Mouse (Mus musculus) ES-E14 (cell line): ENCODE measurements around the gene Glipr1l3. TPM values are rescaled to one million over a fixed set of nuclear protein-coding genes. Genes with fewer than 3 reads are reported as not detected.
"Not testable (repeated sequence)": the region's sequence is repeated elsewhere in the genome, so short reads cannot be mapped to it uniquely, and the experiment has no call there.

Experiments used
- DNase-seq: peaks from one replicate; pipeline ENCODE4 v3.0.0-alpha.2; 2013; ENCODE audit warnings: low read depth, low spot score
- H3K27ac ChIP-seq: 2 replicates; pipeline ENCODE4 v1.5.1; 2012; ENCODE audit warnings: low read depth, mild to moderate bottlenecking, low read length, moderate library complexity, mixed read lengths; ENCODE audit not compliant: poor library complexity, insufficient read depth, severe bottlenecking
- H3K36me3 ChIP-seq: 2 replicates; pipeline ENCODE4 v1.6.1; 2012; ENCODE audit warnings: mild to moderate bottlenecking, low read length, moderate library complexity, mixed read lengths; ENCODE audit not compliant: control insufficient read depth, poor library complexity, insufficient read depth, severe bottlenecking
- H3K4me1 ChIP-seq, 2 experiments: fragments of 150-350 bp in 1 of 2; sonication (generic) in 1 of 2; 2 replicates each; pipeline ENCODE4 v1.6.1; 2012; ENCODE audit warnings: low read length in 2 of 2, mild to moderate bottlenecking in 1 of 2, mixed read lengths in 1 of 2; ENCODE audit not compliant: control insufficient read depth in 2 of 2, insufficient read depth in 2 of 2, poor library complexity in 1 of 2
- H3K4me3 ChIP-seq, 2 experiments: fragments of 150-350 bp in 1 of 2; sonication (generic) in 1 of 2; 2 replicates each; pipeline ENCODE4 v1.5.1; 2012; ENCODE audit warnings: low read length in 2 of 2, low read depth in 1 of 2, mild to moderate bottlenecking in 1 of 2, mixed read lengths in 1 of 2; ENCODE audit not compliant: insufficient read depth in 1 of 2, poor library complexity in 1 of 2, severe bottlenecking in 1 of 2
- H3K9ac ChIP-seq: 2 replicates; pipeline ENCODE4 v1.6.1; 2012; ENCODE audit warnings: low read depth, mild to moderate bottlenecking, low read length, mixed read lengths; ENCODE audit not compliant: poor library complexity, insufficient read depth, severe bottlenecking
- H3K9me3 ChIP-seq: fragments of 150-350 bp; sonication (generic); 2 replicates; pipeline ENCODE4 v1.6.1; 2012; ENCODE audit warnings: low read depth, mild to moderate bottlenecking, low read length; ENCODE audit not compliant: control insufficient read depth, insufficient read depth
- CHD2 ChIP-seq: IDR thresholded peaks from 2 replicates; pipeline ENCODE4 v1.6.1; 2014; ENCODE audit warnings: mild to moderate bottlenecking, low read depth, low read length, inconsistent platforms
- HCFC1 ChIP-seq: IDR thresholded peaks from 2 replicates; pipeline ENCODE4 v1.6.1; 2012; ENCODE audit warnings: low read length, inconsistent platforms, borderline replicate concordance; ENCODE audit not compliant: insufficient read depth
- MAFK ChIP-seq: IDR thresholded peaks from 2 replicates; pipeline ENCODE4 v1.6.1; 2014; ENCODE audit warnings: mild to moderate bottlenecking, low read depth, low read length, inconsistent platforms; ENCODE audit not compliant: insufficient read depth
- ZC3H11A ChIP-seq: IDR thresholded peaks from 2 replicates; pipeline ENCODE4 v1.6.1; 2012; ENCODE audit warnings: low read depth, mild to moderate bottlenecking, inconsistent platforms, low read length, borderline replicate concordance
- ZNF384 ChIP-seq: IDR thresholded peaks from 2 replicates; pipeline ENCODE4 v1.6.1; 2012; ENCODE audit warnings: low read depth, low read length, inconsistent platforms
- in situ Hi-C, 2 experiments: fragments of 600-800 bp; cut with MboI; formaldehyde crosslinking; loops; one replicate each; pipeline ENCODE4 v1.15.1; 2025; ENCODE audit warnings: low sequenced_read_pairs in 2 of 2, inconsistent platforms in 1 of 2; ENCODE audit not compliant: unreplicated experiment in 2 of 2
- total RNA-seq: library from RNA; depleted of rRNA; stranded (reverse); fragments of 300-350 nt; gene quantifications from 2 replicates; pipeline ENCODE4 v1.2.3, GENCODE M21; 2012; rRNA removed

Gene Glipr1l3
- total RNA-seq, 1 experiment, result not detected

DNA sequence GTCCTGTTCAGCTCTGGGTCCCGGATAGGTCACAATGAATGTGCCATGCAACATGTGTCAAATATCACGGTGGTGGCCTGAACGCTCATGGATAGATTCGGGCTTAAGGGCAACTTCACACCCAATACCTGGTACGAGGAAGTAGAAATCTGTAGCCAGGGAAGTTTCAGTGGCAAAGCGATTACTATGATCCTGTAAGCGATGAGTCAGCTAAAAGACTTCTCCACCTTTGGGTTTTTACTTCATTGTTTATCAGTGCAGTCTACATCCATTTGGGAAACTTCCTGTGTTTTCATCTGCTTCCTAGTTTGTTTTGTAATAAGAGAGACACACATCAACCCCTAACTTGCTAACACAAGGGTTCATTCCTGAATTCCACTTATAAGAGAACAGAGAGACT, 49.7 kb downstream of the Glipr1l3 start:
- Histone ChIP-seq H3K4me3 (no peak overlapping the region), H3K4me1 (no peaks in the 10 kb centered on the region), H3K27ac (no peak overlapping the region), H3K36me3 (no peaks in the 10 kb centered on the region), H3K9ac (no peak overlapping the region), H3K9me3 (no peaks in the 10 kb centered on the region)
- TF ChIP-seq CHD2 (no peak), ZNF384 (no peak), ZC3H11A (no peak), MAFK (peak; percentile 66; the same call in 1 of the 2 replicates), HCFC1 (no peak)
- DNase-seq, result no peak
- in situ Hi-C loops, result no loop called here

- peak; percentile 29; the same call in 1 of the 2 replicates for TF ChIP-seq ZC3H11A
- H3K27ac ChIP-seq, H3K4me1 ChIP-seq, H3K36me3 ChIP-seq, in situ Hi-C loops, H3K9me3 ChIP-seq, H3K4me3 ChIP-seq, H3K9ac ChIP-seq: not testable (repeated sequence)
- DNase-seq, result peak; percentile 38
These were observed 54.3 kb downstream of the Glipr1l3 start for GRCm38 (mm10) chr10:112105785-112106184.

Other genes starting within 250 kb of the Glipr1l3 start
- gene Krr1, start 187.7 kb downstream of the Glipr1l3 start, total RNA-seq, result 75.5 and 81.2 TPM in 2 replicates
- 3.3 and 23.9 TPM in 2 replicates for gene Glipr1, start 157.7 kb downstream of the Glipr1l3 start, total RNA-seq
- not detected in 2 replicates for gene Glipr1l1, start 100.1 kb downstream of the Glipr1l3 start, total RNA-seq
- not detected in 2 replicates for gene Glipr1l2, start 77.0 kb downstream of the Glipr1l3 start, total RNA-seq
- gene Caps2, start 3.3 kb upstream of the Glipr1l3 start, total RNA-seq, result 1.0 and 2.4 TPM in 2 replicates
- 0.21 and 0.58 TPM in 2 replicates for gene Kcnc2, start 110.8 kb upstream of the Glipr1l3 start, total RNA-seq